Mouse (Mus musculus) kidney, postnatal 36 days (tissue): Measurements from ENCODE around the gene Dyrk3.
"Not testable (repeated sequence)": the region's sequence is repeated elsewhere in the genome, so short reads cannot be mapped to it uniquely, and the experiment has no call there.

ENCODE experiments used
- DNase-seq, 2 experiments: peaks; one replicate each; pipeline ENCODE4 v3.0.0; 2021 to 2022; ENCODE audit warnings: mixed read lengths in 2 of 2

Gene Dyrk3

DNA sequence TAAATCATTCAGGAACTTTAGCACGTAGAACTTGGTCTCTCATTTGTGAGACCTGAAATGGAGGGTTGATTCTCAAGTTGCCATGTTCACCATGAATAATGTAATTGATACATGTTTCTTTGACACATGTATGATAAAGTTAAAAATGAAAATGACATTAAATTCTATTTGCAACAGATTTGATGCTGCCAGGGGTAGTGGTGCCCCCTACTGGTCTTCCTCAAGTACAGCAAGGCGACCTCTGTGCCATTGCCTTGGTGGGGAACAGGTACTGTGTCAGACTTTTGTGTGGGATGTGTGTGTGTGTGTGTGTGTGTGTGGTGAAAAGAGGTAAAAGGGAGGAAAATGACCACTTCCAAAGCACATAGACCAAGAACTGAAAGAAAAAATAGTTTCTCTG lies 17.3 kb upstream of the Dyrk3 start:
- DNase-seq = peak; percentile 24 to 72

GRCm38 (mm10) chr1:131153018-131153629 lies 15.0 kb upstream of the Dyrk3 start, which contains the start of gene Eif2d:
TSS of gene Eif2d (plus strand) at chr1:131153181.
- DNase-seq = peak; percentile 91 to 95

GRCm38 (mm10) chr1:131149496-131149895 lies 11.4 kb upstream of the Dyrk3 start:
- no peak for DNase-seq

GRCm38 (mm10) chr1:131146181-131146614 lies 8.1 kb upstream of the Dyrk3 start:
- no peak for DNase-seq

DNA sequence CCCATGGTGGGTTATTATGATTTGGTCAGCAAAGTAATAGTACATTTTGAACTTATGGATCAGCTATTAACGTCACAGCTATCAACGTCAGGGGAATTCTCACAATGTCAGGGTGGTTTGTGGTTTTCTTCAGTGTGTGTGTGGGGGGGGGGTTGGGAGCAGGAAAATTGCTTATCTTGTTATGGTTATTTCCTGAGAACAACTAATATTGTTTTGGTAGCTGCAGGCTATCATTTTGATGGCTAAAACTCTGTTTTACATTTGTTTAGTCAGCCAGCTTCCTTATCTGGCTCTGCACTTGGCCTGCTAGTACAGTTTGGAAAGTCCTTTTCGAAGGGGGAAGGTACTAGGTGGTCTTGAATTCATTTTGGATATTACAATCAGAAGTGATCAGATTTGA lies 7.1 kb upstream of the Dyrk3 start:
- DNase-seq = not testable (repeated sequence)

DNA sequence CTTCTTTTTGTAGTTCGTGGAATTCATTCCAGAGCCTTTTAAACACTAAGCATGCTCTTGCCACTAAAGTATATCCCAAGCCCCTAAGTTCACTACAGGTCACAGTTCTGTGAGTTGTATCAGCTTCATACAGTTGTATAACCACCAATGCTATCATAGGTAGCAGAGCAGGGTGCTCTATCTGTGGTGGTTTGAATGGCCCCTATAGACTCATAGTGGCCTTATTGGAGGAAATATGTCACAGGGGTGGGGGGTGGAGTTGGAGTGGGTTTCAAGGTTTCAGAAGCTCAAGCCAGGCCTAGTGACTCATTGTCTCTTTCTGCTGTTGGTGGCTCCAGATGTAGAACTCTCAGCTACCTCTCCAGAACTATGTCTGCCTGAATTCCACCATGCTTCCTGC lies 4.3 kb upstream of the Dyrk3 start:
- DNase-seq = no peak

- no peak for DNase-seq
Measured at GRCm38 (mm10) chr1:131141449-131141848, 3.3 kb upstream of the Dyrk3 start.

- DNase-seq = no peak
Measured at GRCm38 (mm10) chr1:131139102-131140095, 1.3 kb upstream of the Dyrk3 start.

DNA sequence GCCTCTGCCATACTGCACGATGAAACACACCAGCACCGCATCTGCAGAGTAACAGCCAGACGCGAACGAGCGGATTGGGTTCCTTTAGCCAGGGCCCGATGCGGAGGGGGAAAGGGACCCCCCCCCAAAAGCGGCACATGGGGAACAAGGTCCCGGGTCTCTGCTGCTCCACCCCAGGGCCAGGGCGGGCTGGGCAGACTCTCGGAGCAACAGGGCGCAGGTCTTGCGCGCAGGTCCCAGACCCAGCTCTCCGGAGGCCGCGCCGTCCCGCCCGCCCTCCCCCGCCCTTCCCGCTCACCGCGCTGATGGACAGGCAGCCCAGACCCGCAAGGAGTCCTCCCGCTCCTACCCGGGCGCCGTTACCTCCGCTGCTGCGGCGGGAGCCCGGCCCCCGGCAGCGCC lies 422 bp downstream of the Dyrk3 start:
- DNase-seq = no peak

DNA sequence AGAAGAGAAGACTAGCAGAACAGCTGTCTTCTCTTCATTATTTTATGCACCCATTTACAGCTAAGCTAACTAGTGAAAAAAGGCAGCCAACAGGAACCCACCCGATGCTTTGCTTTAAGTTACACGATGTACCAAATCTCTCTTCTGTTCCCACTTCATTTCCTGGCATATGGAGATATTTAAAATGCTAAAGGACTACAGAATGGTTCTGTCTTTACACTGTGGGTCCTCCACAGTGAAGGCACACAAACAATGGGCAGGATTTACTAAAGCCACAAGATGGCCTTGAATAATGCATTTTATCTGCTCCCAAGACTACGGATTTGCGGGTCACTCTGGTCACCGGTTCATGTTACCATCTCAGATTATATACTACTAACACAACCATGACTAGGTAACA lies 1.0 kb downstream of the Dyrk3 start:
- no peak for DNase-seq

DNA sequence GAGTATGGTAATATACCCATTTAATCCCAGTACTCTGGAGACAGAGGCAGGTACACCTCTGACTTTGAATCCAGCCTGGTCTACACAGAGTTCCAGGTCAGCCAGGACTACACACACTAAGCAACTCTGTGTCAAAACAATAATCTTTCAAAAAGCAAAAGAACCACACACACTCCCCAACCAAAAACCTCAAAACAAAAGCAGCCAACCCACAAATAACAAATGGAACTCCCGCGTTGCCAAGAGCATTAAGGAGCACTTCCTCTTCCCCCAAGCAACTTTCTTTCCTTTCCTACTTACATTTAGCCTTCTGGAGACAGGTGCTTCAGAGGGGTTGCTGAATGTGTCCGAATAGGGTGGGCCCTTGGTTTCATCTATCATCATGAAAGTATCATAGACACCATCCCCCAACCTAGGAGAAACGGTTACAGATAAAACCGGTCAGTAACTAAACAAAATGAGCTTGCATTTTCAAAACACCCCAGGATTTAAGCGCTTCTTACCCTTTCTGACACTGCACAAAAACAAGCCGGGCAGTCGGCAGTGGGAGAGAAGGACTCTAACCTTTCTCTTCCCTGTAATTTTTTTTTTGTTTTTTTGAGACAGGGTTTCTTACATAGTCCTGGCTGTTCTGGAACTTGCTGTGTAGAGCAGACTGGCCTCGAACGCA lies 2.0 kb downstream of the Dyrk3 start:
- DNase-seq = no peak

DNA sequence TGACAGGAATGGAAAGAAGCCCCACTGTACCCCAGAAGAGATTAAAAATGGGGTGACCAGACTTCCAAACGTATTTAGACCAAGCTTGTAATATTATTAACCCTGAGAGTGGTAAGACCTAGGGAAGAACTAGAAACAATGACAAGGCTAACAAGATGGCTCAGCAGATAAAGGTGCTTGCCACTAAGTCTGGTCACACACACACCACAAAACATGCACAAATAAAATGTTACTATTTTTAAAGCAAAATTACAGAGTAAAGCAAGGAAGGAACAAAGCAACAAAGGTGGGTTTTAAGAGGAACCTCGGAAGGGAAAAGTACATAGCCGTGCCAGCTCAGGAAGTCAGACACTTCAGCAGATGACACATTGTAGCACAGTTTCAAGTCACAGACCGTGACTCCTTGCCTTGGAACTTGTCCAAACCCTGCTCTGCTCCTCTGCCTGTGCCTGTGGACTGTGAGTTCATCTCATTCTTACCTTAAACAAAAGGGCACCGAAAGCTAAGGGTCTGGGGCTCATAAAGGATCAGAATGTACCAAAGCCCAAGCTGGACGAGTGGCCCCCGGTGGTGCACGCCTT lies 3.1 kb downstream of the Dyrk3 start:
- DNase-seq = peak; percentile 74 to 76

DNA sequence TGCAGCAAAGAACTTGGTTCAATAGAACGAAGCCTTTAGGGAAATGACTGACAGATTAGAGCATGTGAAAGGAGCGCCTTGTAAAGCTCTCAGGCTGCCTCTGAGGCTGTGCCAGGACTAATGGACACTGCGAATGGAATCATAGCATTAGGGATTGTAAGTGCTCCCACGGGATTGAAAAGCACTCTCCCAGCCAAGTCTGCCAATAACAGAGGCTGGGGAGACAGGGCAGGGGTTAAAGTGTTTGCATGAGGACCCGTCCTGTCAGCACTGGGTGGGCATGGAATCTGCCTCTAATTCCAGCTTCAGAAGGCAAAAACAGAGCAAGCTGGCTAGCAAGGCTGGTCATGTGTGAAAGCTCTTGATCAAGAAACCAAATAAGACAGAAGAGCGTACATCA lies 3.9 kb downstream of the Dyrk3 start:
- no peak for DNase-seq

DNA sequence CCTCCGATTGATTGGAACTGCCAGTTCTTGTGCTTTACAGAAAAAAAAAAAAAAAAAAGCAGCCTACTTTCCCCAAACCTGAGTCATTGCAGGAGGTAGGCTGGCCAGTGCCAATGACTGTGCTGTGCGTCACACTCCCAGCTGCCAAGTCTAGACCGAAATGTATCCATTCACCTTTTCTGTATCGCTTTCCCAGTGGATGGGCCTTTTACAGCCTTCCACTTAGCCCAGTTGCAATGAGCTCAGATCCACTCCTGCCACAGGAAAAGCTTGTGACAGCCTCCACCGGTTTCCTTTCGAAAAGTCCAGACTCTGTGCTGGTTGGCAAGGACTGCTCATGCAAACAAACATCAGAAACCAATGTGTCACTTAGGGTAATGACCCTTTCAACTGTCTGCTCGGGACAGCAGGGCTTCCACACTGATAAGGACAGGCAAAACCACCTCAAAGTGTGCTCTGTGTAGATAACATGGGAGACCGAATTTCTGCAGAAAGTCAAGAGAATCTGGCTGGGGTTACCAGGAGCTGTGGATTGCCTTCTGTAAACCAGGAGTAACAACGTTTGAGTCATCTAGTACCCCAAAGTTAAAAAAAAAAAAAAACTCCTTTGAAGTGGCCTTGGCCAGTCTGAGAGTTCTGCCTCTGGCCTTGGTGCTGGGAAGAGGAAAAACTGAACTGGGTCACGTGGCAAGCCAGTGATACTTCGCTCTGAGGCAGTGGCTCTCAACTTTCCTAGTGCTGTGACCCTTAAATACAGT lies 12.0 kb downstream of the Dyrk3 start:
- no peak for DNase-seq

GRCm38 (mm10) chr1:131123522-131124265 lies 14.4 kb downstream of the Dyrk3 start:
- DNase-seq = no peak

- peak in 1 of 2 experiments; percentile 67 for DNase-seq
Measured at GRCm38 (mm10) chr1:131121987-131122386, 16.2 kb downstream of the Dyrk3 start.

DNA sequence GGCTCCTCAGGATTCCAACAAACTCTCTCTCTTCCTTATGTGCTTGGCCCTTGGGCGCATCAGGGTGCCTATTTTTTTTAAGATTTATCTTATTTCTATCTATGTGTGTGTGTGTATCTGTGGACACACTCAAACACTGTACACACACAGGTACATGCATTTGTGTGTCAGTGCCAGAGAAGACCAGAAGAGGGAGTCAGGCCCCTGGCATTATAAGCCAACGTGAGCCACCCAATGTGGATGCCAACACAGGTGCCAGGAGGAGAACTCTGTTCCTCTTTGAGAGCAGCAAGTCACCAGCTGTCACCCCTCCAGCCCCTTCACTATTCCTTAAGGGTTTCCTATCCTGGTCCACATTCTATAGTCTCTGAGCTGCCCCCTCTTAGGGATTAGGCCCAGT lies 19.1 kb downstream of the Dyrk3 start:
- peak in 1 of 2 experiments; percentile 70 for DNase-seq

GRCm38 (mm10) chr1:131118530-131118929 lies 19.6 kb downstream of the Dyrk3 start:
- DNase-seq = no peak

DNA sequence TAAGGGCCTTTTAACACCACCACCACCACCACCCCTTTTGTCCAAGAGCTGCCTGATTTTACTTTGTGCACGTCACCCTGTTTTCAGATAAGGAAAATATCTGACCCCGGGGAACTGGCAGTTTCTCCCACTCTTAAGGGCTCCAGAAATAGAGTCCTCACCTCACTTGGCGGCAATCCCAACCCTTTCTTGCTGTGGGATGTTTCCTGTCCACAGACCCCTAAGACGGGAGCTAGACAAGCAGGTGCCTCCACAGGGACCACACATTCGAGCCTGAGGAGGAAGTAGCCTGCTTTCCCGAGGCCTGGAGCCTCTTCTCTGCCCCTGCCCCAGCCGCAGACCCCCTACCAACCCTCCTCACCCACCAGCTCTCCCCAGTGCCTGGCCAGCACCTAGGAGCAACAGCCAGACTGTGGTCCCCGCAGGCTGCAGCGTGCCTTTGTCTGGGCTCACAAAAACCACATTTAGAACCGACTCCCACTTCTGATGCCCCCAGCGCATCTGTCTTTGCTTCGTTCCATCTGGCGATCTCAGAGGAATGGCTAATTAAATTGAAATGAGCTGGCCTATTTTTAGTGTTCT lies 21.6 kb downstream of the Dyrk3 start:
- DNase-seq = no peak

- peak; percentile 63 to 84 for DNase-seq
Measured at GRCm38 (mm10) chr1:131115932-131116331, 22.2 kb downstream of the Dyrk3 start.

- peak; percentile 80 to 82 for DNase-seq
Measured at GRCm38 (mm10) chr1:131112576-131112975, 25.6 kb downstream of the Dyrk3 start.
